Mouse (Mus musculus): ENCODE data around the gene Pxylp1. TPM values are rescaled to one million over a fixed set of nuclear protein-coding genes. Genes with fewer than 3 reads are reported as not detected.

Gene Pxylp1
- 2.5 and 20.3 TPM in 2 replicates for polyA plus RNA-seq (2012; rRNA removed; ENCODE audit: low replicate concordance)

DNA sequence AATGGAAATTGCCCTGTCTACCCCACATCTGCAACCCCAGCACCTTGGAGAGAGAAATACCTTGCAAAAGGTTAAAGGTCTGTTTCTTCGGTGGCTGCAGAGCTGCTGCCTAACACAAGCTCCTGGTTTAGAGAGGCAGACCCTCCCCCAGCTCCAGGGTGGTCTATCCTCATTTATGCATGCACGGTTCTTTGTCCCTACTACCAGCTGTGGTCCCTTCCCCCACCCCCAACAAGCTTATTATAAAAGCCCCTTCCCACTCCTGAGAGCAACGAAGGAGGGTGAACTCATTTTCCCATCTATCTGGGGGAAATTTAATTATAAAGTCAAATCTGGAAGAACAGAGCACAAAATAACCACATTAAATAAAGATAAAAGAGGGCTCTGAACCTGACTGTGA is at the start of gene Pxylp1:
Gene Pxylp1, minus strand, starts transcription at position 124 of the 400 bp plus-strand sequence.

Other genes with a start within 250 kb of the Pxylp1 start
- 13.3 and 16.5 TPM in 2 replicates for gene Zbtb38, start 139.8 kb downstream of the Pxylp1 start, polyA plus RNA-seq (2012; rRNA removed; ENCODE audit: low replicate concordance)
- 0.26 and 4.7 TPM in 2 replicates for gene Spsb4, start 126.2 kb upstream of the Pxylp1 start, polyA plus RNA-seq (2012; rRNA removed; ENCODE audit: low replicate concordance)
- 22.4 and 35.9 TPM in 2 replicates for gene Slc25a36, start 218.5 kb upstream of the Pxylp1 start, polyA plus RNA-seq (2012; rRNA removed; ENCODE audit: low replicate concordance)

Measured in subcutaneous adipose tissue, adult 2 months (tissue).